ENCODE assay signal across 27 mouse cellular contexts in genomic region chr2:101080231-101080630, GRCm38 (mm10).
"Had no signal": no experiment of that assay in that cellular context is flagged by ENCODE, and none has a peak within 500 bp of the region (broad histone marks: within the 10 kb centered on the region; RNA-seq: fewer than 3 reads in every experiment).

No protein-coding gene starts in this region.

- H3K4me1 ChIP-seq: heart, embryonic 10.5 days; heart, embryonic 12.5 days; hindbrain, embryonic 10.5 days; hindbrain, embryonic 13.5 days; hindbrain, embryonic 15.5 days; intestine, embryonic 15.5 days; limb, embryonic 10.5 days; limb, embryonic 12.5 days; liver, embryonic 13.5 days; liver, embryonic 15.5 days had no signal

- H3K36me3 ChIP-seq: heart, embryonic 10.5 days; heart, embryonic 12.5 days; hindbrain, embryonic 10.5 days; hindbrain, embryonic 13.5 days; hindbrain, embryonic 15.5 days; intestine, embryonic 15.5 days; limb, embryonic 10.5 days; limb, embryonic 12.5 days; liver, embryonic 13.5 days; liver, embryonic 15.5 days had no signal

- H3K27ac ChIP-seq: gastrocnemius, adult 2 months; heart, embryonic 10.5 days; hindbrain, embryonic 10.5 days; hindbrain, embryonic 13.5 days; hindbrain, embryonic 15.5 days; intestine, embryonic 15.5 days; layer of hippocampus, adult 2 months; left cerebral cortex, adult 2 months; limb, embryonic 10.5 days; limb, embryonic 12.5 days; liver, embryonic 13.5 days; liver, embryonic 15.5 days had no signal

- H3K4me2 ChIP-seq: heart, embryonic 12.5 days; hindbrain, embryonic 13.5 days; hindbrain, embryonic 15.5 days; intestine, embryonic 15.5 days; limb, embryonic 12.5 days; liver, embryonic 11.5 days; liver, embryonic 13.5 days; liver, embryonic 15.5 days had no signal

- H3K27me3 ChIP-seq: heart, embryonic 12.5 days; hindbrain, embryonic 13.5 days; hindbrain, embryonic 15.5 days; intestine, embryonic 15.5 days; limb, embryonic 12.5 days; liver, embryonic 13.5 days; liver, embryonic 15.5 days had no signal

- H3K4me3 ChIP-seq: gastrocnemius, adult 2 months; heart, embryonic 10.5 days; heart, embryonic 12.5 days; hindbrain, embryonic 10.5 days; hindbrain, embryonic 13.5 days; hindbrain, embryonic 15.5 days; intestine, embryonic 15.5 days; layer of hippocampus, adult 2 months; left cerebral cortex, adult 2 months; limb, embryonic 10.5 days; limb, embryonic 12.5 days; liver, embryonic 13.5 days; liver, embryonic 15.5 days had no signal

- DNase-seq: gastrocnemius, adult 2 months; gastrocnemius, postnatal 10 days; gastrocnemius, postnatal 25 days; heart, adult 18-20 months; heart, postnatal 10 days; heart, postnatal 4 days; kidney, adult 18-20 months; kidney, adult 8-10 months; kidney, postnatal 10 days; kidney, postnatal 25 days; kidney, postnatal 4 days; liver; liver, embryonic 13.5 days had no signal

- ATAC-seq: inflammation-experienced regulatory T-cells, adult 6 months; intestine, embryonic 15.5 days; intestine, postnatal 0 days had no signal

- H3K9ac ChIP-seq: heart, embryonic 12.5 days; hindbrain, embryonic 13.5 days; hindbrain, embryonic 15.5 days; intestine, embryonic 15.5 days; limb, embryonic 12.5 days; liver, embryonic 13.5 days; liver, embryonic 15.5 days had no signal

- H3K9me3 ChIP-seq: heart, embryonic 10.5 days; heart, embryonic 12.5 days; hindbrain, embryonic 10.5 days; hindbrain, embryonic 13.5 days; hindbrain, embryonic 15.5 days; intestine, embryonic 15.5 days; limb, embryonic 10.5 days; limb, embryonic 12.5 days; liver, embryonic 13.5 days; liver, embryonic 15.5 days had no signal
